Mouse (Mus musculus) adipose tissue, adult 10 weeks (tissue): ENCODE measurements around the gene Casq1. TPM values are rescaled to one million over a fixed set of nuclear protein-coding genes. Genes with fewer than 3 reads are reported as not detected.

ENCODE experiments used
- polyA plus RNA-seq: library from polyadenylated mRNA; stranded (reverse); fragments of 350-450 nt; fragmentation: Illumina TruSeq; extraction: RNeasy Lipid Tissue Mini Kit (QIAGEN cat#74804); gene quantifications from one replicate; pipeline ENCODE4 v1.2.3, GENCODE M21; 2014; ENCODE audit warnings: low read depth, low replicate concordance

Gene Casq1
- 1.7 TPM for polyA plus RNA-seq

GRCm38 (mm10) chr1:172219451-172220406, at the start of gene Casq1:
TSS of gene Casq1 (minus strand) at chr1:172219868.

GRCm38 (mm10) chr1:172261477-172262078, 41.9 kb upstream of the Casq1 start, which contains the start of gene Igsf8:
TSS of gene Igsf8 (plus strand) at chr1:172261641.

GRCm38 (mm10) chr1:172258314-172258713, 38.6 kb upstream of the Casq1 start, which contains the start of gene Atp1a4:
TSS of gene Atp1a4 (minus strand) at chr1:172258414.

GRCm38 (mm10) chr1:172206141-172206917, 13.3 kb downstream of the Casq1 start, which contains the start of gene Pea15a:
TSS of gene Pea15a (minus strand) at chr1:172206804.

Other genes with a start within 250 kb of the Casq1 start
- gene Vangl2, start 191.4 kb downstream of the Casq1 start, polyA plus RNA-seq, result 4.7 TPM
- gene Nhlh1, start 162.3 kb downstream of the Casq1 start, polyA plus RNA-seq, result not detected
- 188 TPM for gene Copa, start 137.3 kb downstream of the Casq1 start, polyA plus RNA-seq
- 134 TPM for gene Ncstn, start 137.1 kb downstream of the Casq1 start, polyA plus RNA-seq
- gene Pex19, start 93.1 kb downstream of the Casq1 start, polyA plus RNA-seq, result 124 TPM
- gene Dcaf8, start 71.8 kb downstream of the Casq1 start, polyA plus RNA-seq, result 109 TPM
- 156 TPM for gene Pea15a, start 13.1 kb downstream of the Casq1 start, polyA plus RNA-seq
- gene Atp1a4, start 38.5 kb upstream of the Casq1 start, polyA plus RNA-seq, result 7.1 TPM
- 34.2 TPM for gene Igsf8, start 41.8 kb upstream of the Casq1 start, polyA plus RNA-seq
- gene Atp1a2, start 78.2 kb upstream of the Casq1 start, polyA plus RNA-seq, result 153 TPM
- 1.3 TPM for gene Kcnj9, start 109.5 kb upstream of the Casq1 start, polyA plus RNA-seq
- 0.19 TPM for gene Kcnj10, start 121.3 kb upstream of the Casq1 start, polyA plus RNA-seq
- gene Pigm, start 156.7 kb upstream of the Casq1 start, polyA plus RNA-seq, result 7.4 TPM